Mouse (Mus musculus): ENCODE results near the gene Sirt7. TPM values are rescaled to one million over a fixed set of nuclear protein-coding genes. Genes with fewer than 3 reads are reported as not detected.

Sirt7 gene
- total RNA-seq, 2 experiments from 2014 or later, result 48.3 to 79.3 TPM

- ATAC-seq (replicated peaks; ENCODE audit: low FRiP score, low TSS enrichment, poor library complexity, severe bottlenecking), result peak; percentile 48
Measured at GRCm38 (mm10) chr11:120642939-120643600, 18.0 kb upstream of the Sirt7 start.

- ATAC-seq (replicated peaks; ENCODE audit: low FRiP score, low TSS enrichment, poor library complexity, severe bottlenecking), result no peak
Measured at GRCm38 (mm10) chr11:120641869-120642268, 16.8 kb upstream of the Sirt7 start.

GRCm38 (mm10) chr11:120641255-120641654 is 16.2 kb upstream of the Sirt7 start:
- ATAC-seq (replicated peaks; ENCODE audit: low FRiP score, low TSS enrichment, poor library complexity, severe bottlenecking), result no peak

GRCm38 (mm10) chr11:120634810-120635209 is 9.8 kb upstream of the Sirt7 start:
- no peak for ATAC-seq (replicated peaks; ENCODE audit: low FRiP score, low TSS enrichment, poor library complexity, severe bottlenecking)

- ATAC-seq (replicated peaks; ENCODE audit: low FRiP score, low TSS enrichment, poor library complexity, severe bottlenecking), result peak; percentile 52
Measured at GRCm38 (mm10) chr11:120633520-120634343, 8.7 kb upstream of the Sirt7 start, which contains the start of gene Mafg. Mafg (minus strand) TSS chr11:120633600.

GRCm38 (mm10) chr11:120632559-120633519 is 7.8 kb upstream of the Sirt7 start:
- peak; percentile 36 for ATAC-seq (replicated peaks; ENCODE audit: low FRiP score, low TSS enrichment, poor library complexity, severe bottlenecking)

- no peak for ATAC-seq (replicated peaks; ENCODE audit: low FRiP score, low TSS enrichment, poor library complexity, severe bottlenecking)
Measured at GRCm38 (mm10) chr11:120631726-120632448, 6.8 kb upstream of the Sirt7 start.

GRCm38 (mm10) chr11:120630881-120631725 is 6.1 kb upstream of the Sirt7 start:
- no peak for ATAC-seq (replicated peaks; ENCODE audit: low FRiP score, low TSS enrichment, poor library complexity, severe bottlenecking)

GRCm38 (mm10) chr11:120630401-120630871 is 5.4 kb upstream of the Sirt7 start:
- ATAC-seq (replicated peaks; ENCODE audit: low FRiP score, low TSS enrichment, poor library complexity, severe bottlenecking), result no peak

GRCm38 (mm10) chr11:120629911-120630310 is 4.9 kb upstream of the Sirt7 start:
- no peak for ATAC-seq (replicated peaks; ENCODE audit: low FRiP score, low TSS enrichment, poor library complexity, severe bottlenecking)

- peak; percentile 48 for ATAC-seq (replicated peaks; ENCODE audit: low FRiP score, low TSS enrichment, poor library complexity, severe bottlenecking)
Measured at GRCm38 (mm10) chr11:120629341-120629730, 4.3 kb upstream of the Sirt7 start.

GRCm38 (mm10) chr11:120628601-120629340 is 3.7 kb upstream of the Sirt7 start:
- ATAC-seq (replicated peaks; ENCODE audit: low FRiP score, low TSS enrichment, poor library complexity, severe bottlenecking), result no peak

- no peak for ATAC-seq (replicated peaks; ENCODE audit: low FRiP score, low TSS enrichment, poor library complexity, severe bottlenecking)
Measured at GRCm38 (mm10) chr11:120627468-120628300, 2.6 kb upstream of the Sirt7 start.

- no peak for ATAC-seq (replicated peaks; ENCODE audit: low FRiP score, low TSS enrichment, poor library complexity, severe bottlenecking)
Measured at GRCm38 (mm10) chr11:120626785-120627467, 1.9 kb upstream of the Sirt7 start.

- peak; percentile 50 for ATAC-seq (replicated peaks; ENCODE audit: low FRiP score, low TSS enrichment, poor library complexity, severe bottlenecking)
Measured at GRCm38 (mm10) chr11:120624680-120625111, 344 bp downstream of the Sirt7 start.

Data from megakaryocyte-erythroid progenitor cell, adult 5-6 weeks (primary cell).